Mouse (Mus musculus) thymus, postnatal 0 days (tissue): Measurements from ENCODE around the gene Adat2. TPM values are rescaled to one million over a fixed set of nuclear protein-coding genes. Genes with fewer than 3 reads are reported as not detected.

ENCODE experiments used
- DNase-seq: peaks from one replicate; pipeline ENCODE4 v3.0.0-alpha.2; 2015; ENCODE audit warnings: low spot score
- polyA plus RNA-seq: library from polyadenylated mRNA; unstranded; fragments of >200 nt; fragmentation: Nextera tagmentation; extraction: Ambion mirVana; gene quantifications from 2 replicates; pipeline ENCODE4 v1.2.1, GENCODE M21; 2015

The Adat2 gene
- 6.7 and 6.9 TPM in 2 replicates for polyA plus RNA-seq

DNA sequence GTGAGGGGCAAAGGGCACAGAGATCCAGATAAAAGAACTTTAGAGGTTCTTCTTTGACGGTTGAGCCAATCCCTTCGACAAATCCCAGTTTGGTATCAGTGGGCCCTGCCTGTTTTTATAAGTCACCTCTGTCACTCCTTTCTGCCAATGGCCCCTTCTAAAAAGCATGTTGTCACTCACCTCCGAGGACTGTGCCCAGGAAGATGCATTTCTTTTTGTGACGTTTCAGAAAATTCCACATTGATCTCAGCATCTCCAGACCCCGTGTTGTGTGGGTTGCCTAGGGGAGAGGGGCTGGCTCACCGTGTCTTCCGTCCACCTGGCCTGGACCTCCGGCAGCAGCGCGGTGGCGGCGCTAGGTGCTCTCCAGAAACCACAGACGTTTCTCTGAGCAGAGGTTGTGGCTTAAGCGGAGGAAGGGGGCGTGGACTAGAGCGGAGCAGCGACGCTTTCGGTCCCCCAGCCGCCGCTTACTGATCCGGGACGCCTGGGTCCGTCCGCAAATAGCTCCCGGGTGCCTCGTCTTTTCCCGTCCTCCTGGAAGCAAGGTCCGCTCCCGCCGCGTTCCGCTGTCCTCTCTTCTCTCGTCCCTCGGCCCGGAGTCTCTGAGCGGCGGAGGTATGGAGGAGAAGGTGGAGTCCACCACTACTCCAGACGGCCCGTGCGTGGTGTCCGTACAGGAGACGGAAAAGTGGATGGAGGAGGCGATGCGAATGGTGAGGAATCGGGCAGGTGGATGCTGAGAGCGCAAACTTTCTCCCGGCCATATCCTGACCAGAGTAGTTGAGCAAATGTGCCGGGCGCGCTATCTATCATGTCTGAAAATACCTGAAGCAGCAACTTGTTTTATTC is at the start of gene Adat2, which contains the start of gene Pex3:
Gene Adat2, plus strand, starts transcription at position 249 of the 852 bp plus-strand sequence.
Gene Pex3, minus strand, starts transcription at position 497 of the 852 bp plus-strand sequence.
- DNase-seq = peak; percentile 92

- no peak for DNase-seq
Observed at GRCm38 (mm10) chr10:13521857-13522256, 30.8 kb upstream of the Adat2 start.

DNA sequence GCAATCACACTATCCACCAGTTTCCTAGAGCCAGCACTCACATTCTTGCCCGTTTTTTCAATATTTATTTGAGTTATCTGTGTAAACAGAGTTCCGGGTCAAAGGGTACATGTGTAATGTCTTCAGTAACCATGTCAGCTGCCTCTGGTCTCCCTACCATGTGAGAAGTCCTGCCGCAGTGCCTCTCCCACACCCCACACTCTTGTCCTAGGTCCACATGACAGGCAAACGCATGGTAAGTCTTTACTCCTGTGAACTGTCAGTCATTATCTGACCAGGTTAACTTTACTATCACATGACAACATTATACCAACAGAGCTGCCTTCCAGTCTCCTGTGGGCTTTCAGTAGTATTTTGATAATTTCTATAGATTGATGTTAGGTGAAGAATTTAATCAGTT is 24.5 kb upstream of the Adat2 start:
- DNase-seq = no peak

GRCm38 (mm10) chr10:13534751-13535150 is 17.9 kb upstream of the Adat2 start:
- no peak for DNase-seq

GRCm38 (mm10) chr10:13536706-13537105 is 16.0 kb upstream of the Adat2 start:
- no peak for DNase-seq

GRCm38 (mm10) chr10:13539769-13540333 is 12.8 kb upstream of the Adat2 start:
- DNase-seq = no peak

- DNase-seq = no peak
Observed at GRCm38 (mm10) chr10:13541721-13542120, 11.0 kb upstream of the Adat2 start.

DNA sequence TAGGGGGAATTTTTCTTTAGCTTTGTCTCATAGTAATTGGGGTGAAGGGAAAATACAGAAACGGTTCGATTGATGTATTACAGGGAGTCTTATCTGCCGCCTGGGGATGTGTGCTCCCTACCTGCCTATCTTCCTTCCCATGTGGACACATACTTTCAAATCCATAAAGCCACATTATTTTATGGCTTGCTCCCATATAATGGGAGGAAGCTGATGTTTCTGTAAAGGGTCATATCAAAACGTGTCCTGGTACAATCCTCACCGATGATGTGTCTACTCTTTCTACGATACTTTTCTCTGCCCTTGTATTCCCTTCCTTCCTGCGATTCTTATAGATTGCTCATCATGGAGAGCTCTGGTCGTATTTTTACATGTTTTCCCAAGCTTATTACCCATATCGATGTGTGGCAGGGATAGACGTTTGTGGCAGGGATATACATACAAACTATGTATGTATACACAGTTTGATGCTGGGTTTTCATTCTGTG is 848 bp downstream of the Adat2 start:
- DNase-seq = no peak

DNA sequence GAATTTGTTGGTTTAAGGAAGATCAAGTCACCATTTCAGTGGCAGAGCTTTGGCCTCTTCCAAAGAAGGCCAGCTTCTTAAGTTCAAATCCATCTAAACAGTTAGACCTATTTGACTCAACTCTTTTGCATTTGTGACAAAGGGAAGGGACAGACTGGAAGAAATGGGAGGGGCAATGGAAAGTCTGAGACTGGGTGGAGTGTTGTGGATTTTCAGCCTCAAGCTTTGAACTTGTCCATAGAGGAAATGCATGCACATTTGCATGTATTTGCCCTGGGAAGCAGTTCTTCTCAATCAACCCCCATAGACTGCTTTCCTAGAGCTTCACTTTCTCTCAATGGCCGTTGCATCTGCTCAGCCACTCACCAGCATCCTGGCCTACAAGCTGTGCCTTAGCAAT is 1.6 kb downstream of the Adat2 start:
- DNase-seq = no peak

DNA sequence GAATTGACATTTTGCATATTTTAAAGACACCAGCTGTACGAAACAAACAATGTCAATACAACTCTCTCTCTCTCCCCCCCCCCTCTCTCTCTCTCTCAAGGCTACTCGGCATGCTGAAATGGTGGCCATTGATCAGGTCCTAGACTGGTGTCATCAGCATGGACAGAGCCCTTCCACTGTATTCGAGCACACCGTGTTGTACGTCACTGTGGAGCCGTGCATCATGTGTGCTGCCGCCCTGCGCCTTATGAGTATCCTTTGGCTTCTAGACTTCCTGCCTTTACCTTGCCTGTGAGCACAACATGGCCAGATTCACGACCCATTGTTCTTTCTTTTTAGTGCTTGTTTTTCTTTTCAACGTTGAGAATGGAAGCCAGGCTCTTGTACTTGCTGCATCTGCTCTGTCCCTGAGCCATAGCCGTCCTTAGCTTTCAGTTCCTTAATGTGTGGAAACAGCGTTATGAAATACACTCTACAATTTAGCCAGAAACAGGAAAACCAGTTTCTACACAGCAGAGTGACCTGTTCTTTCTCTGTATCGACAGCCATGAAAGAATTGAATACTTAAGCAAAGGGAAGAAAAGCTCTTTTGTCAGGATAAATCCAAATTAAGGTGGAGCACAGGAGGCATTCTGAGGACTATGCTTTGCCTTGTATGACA is 7.5 kb downstream of the Adat2 start:
- no peak for DNase-seq

GRCm38 (mm10) chr10:13564364-13565079 is 11.8 kb downstream of the Adat2 start:
- peak; percentile 65 for DNase-seq

- no peak for DNase-seq
Observed at GRCm38 (mm10) chr10:13565080-13565448, 12.4 kb downstream of the Adat2 start.

DNA sequence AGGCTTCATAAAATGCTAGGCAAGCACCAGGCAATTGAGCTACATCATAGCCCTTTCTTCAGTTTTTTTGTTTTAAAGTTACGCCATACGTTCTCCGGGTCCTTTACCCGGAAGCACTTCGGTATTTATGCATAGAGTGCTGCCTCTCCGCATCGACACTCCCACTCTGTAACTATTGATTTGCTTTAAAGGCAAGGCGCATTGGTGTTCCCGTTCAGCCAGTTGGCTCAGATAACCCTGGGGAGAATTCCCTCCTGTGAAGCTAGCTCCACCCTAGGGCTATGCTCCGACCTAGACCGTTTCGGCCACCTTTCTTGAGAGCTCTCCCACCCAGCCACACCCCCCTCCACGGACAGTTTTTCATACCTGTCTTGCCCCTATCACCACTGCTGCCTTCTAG is 13.7 kb downstream of the Adat2 start:
- no peak for DNase-seq

DNA sequence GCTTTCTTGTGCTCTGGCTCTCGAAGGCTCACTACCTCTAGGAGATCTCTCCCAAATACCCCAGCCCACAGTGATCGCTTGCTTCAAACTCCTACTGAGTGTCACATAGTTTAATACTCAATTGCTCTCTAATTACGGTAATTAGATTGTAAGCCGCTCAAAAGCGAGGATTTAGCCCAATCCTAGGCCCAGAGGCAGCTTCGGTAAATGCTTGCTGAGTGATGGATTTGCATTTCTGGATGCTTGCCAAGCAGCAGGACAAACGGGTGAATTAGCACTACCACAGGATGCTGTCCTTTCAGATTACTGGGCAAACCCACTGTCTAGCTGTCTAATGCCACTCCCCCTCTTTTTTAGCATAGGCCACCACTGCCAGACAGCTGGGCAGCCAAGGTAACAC is 17.1 kb downstream of the Adat2 start:
- DNase-seq = no peak

GRCm38 (mm10) chr10:13570697-13571538 is 18.2 kb downstream of the Adat2 start:
- no peak for DNase-seq

DNA sequence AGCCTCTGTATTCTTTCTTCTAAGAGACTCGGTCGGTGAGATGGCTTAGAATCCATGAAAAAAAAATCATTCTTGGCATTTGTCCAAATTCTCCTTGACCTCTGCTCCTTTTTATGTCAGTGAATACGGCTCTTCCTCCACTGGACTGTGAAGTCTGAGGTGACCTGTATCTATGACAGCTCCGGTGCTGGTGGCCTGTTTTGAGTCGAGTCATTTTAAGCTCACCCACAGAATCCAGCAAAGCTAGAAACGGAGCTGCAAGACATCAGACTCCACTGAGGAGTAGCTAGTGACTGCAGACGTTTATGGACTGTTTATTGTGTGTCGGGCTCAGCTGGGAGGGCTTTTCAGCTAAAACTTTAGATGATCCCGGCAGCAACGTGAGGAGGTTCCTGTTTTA is 19.3 kb downstream of the Adat2 start:
- no peak for DNase-seq

- no peak for DNase-seq
Observed at GRCm38 (mm10) chr10:13572410-13572809, 19.7 kb downstream of the Adat2 start.

- DNase-seq = no peak
Observed at GRCm38 (mm10) chr10:13577123-13577522, 24.4 kb downstream of the Adat2 start.

GRCm38 (mm10) chr10:13587914-13588313 is 35.2 kb downstream of the Adat2 start:
- DNase-seq = no peak

DNA sequence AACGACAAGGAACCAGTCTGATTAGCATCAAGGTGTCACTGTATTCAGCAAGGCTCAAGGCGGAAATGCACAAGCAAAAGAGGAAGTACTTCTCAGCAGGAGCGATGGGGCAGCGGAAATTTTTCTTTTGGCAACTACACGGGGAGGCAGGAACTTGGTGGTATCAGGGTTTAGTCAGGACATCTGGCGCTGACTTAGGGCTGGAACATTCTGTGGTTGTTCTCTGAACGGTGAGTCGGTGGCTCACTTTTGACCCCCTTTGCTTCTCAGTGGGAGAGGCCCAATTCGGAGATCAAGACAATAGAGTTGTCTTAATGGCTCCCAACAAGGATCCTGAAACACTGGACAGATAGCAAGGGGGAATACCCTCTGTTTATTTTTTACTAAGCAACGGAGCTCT is 39.5 kb downstream of the Adat2 start:
- DNase-seq = no peak

GRCm38 (mm10) chr10:13593529-13593928 is 40.8 kb downstream of the Adat2 start:
- DNase-seq = no peak
